Mouse (Mus musculus) liver, adult 2 months (tissue): ENCODE results near the gene Col25a1. TPM values are rescaled to one million over a fixed set of nuclear protein-coding genes. Genes with fewer than 3 reads are reported as not detected.

ENCODE experiments used
- DNase-seq: peaks from one replicate; pipeline ENCODE4 v3.0.0-alpha.2; 2011; ENCODE audit warnings: low read depth, low spot score; ENCODE audit errors: extremely low read depth
- H3K27ac ChIP-seq: fragments of 200-500 bp; replicated peaks from 2 replicates; pipeline ENCODE4 v1.5.1; 2012; ENCODE audit warnings: low read depth, mild to moderate bottlenecking, control low read depth, inconsistent platforms, low read length; ENCODE audit not compliant: insufficient read depth
- H3K27me3 ChIP-seq: fragments of 200-500 bp; 2 replicates; pipeline ENCODE4 v1.6.1; 2012; ENCODE audit warnings: mild to moderate bottlenecking, moderate library complexity, low read length, inconsistent platforms; ENCODE audit not compliant: control insufficient read depth, insufficient read depth
- H3K36me3 ChIP-seq: fragments of 200-500 bp; 2 replicates; pipeline ENCODE4 v1.6.1; 2012; ENCODE audit warnings: low read length, inconsistent platforms; ENCODE audit not compliant: control insufficient read depth, insufficient read depth
- H3K4me1 ChIP-seq: fragments of 200-500 bp; 2 replicates; pipeline ENCODE4 v1.6.1; 2011; ENCODE audit warnings: low read length; ENCODE audit not compliant: control insufficient read depth, insufficient read depth
- H3K4me3 ChIP-seq: fragments of 200-500 bp; 2 replicates; pipeline ENCODE4 v1.5.1; 2011; ENCODE audit warnings: low read depth, mild to moderate bottlenecking, control low read depth, low read length, moderate library complexity; ENCODE audit not compliant: insufficient read depth
- H3K79me2 ChIP-seq: fragments of 200-500 bp; 2 replicates; pipeline ENCODE4 v1.6.1; 2012; ENCODE audit warnings: inconsistent platforms, mild to moderate bottlenecking, low read length, moderate library complexity; ENCODE audit not compliant: control insufficient read depth, insufficient read depth
- H3K9ac ChIP-seq: fragments of 200-500 bp; 2 replicates; pipeline ENCODE4 v1.6.1; 2012; ENCODE audit warnings: low read depth, mild to moderate bottlenecking, control low read depth, inconsistent platforms, low read length
- CTCF ChIP-seq: fragments of 200-500 bp; IDR thresholded peaks from 2 replicates; pipeline ENCODE4 v1.5.1; 2011; ENCODE audit warnings: low read depth, low read length, control low read depth
- POLR2A ChIP-seq: fragments of 200-500 bp; IDR thresholded peaks from 2 replicates; pipeline ENCODE4 v1.6.1; 2011; ENCODE audit warnings: low read length, control low read depth; ENCODE audit not compliant: insufficient read depth; ENCODE audit errors: extremely low read depth
- WGBS: fragments of 180-500 bp; shearing (Covaris S2); methylation state at CpG from one replicate; pipeline ENCODE4 v1.1.7; 2018; 5-methylcytosine and 5-hydroxymethylcytosine counted together
- polyA plus RNA-seq: library from polyadenylated mRNA; depleted of rRNA; stranded (reverse); fragments of >200 nt; gene quantifications from 2 replicates; pipeline ENCODE4 v1.2.3, GENCODE M21; 2012
- total RNA-seq: library from RNA; depleted of rRNA; stranded (reverse); fragments of >200 nt; gene quantifications from 2 replicates; pipeline ENCODE4 v1.2.3, GENCODE M21; 2014

The Col25a1 gene
- total and polyA plus RNA-seq, 2 experiments, result 0.05 to 0.09 TPM

DNA sequence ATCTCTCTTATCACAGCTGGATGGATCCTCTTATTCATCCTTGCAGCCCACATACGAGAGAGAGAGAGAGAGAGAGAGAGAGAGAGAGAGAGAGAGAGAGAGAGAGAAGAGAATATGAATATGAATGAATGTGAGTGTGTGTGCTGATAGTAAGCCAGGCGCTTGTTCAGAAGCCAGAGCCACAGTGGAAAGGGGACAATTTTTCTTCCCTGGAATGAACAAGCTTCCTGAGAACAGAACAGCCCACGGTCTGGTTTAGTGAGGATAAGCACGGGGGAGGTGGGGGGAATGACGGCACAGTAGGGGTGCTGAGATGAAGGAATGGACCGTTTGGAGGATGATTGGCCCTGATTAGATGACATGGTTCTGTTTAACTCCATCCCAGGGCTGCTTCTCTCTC is 218.9 kb downstream of the Col25a1 start:
- Histone ChIP-seq H3K4me3 (no peak overlapping the region), H3K4me1 (no peaks in the 10 kb centered on the region), H3K36me3 (no peaks in the 10 kb centered on the region), H3K9ac (no peak overlapping the region), H3K79me2 (no peaks in the 10 kb centered on the region), H3K27ac (no peak overlapping the region), H3K27me3 (no peaks in the 10 kb centered on the region)
- 72% methylated on average over 6 of the region's 6 CpGs for whole genome bisulfite sequencing
- DNase-seq, result no peak
- TF ChIP-seq CTCF, result no peak
- no peak for TF ChIP-seq POLR2A

GRCm38 (mm10) chr3:130354399-130355039 is 223.2 kb downstream of the Col25a1 start:
- H3K27me3 ChIP-seq, result no peaks in the 10 kb centered on the region
- H3K9ac ChIP-seq, result no peak overlapping the region
- H3K27ac ChIP-seq, result no peak overlapping the region
- H3K4me3 ChIP-seq, result no peak overlapping the region
- H3K36me3 ChIP-seq, result no peaks in the 10 kb centered on the region
- no peaks in the 10 kb centered on the region for H3K4me1 ChIP-seq
- H3K79me2 ChIP-seq, result no peaks in the 10 kb centered on the region
- WGBS, result 85% methylated on average over 4 of the region's 4 CpGs
- DNase-seq, result no peak
- no peak for TF ChIP-seq CTCF

DNA sequence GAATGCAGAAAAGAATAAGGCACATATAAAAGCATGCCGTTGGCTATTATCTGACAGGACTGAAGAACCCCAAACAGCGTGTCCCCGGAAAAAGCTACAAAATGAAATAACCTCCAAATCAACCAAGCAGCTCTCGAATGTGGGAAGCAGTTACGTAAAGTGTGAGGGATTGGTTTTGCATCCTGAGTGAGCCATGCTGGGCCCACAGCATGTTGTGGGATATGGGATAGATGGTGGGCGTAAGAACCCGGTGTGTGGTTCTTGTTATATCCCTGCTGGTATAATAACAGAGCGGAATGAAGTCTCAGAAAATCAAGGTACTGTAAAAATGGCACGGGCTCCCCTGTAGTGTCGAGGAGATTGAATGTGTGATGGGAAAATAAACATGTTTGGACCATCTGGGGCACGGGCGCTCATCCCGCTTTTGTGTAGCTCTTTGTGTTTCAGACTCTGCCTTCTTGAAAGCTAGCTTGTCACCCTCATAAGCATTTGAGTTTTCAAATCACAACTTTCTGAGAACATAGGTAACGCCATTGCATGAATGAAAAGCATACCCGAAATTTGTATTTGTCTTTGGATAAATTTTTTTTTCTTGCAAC is 225.4 kb downstream of the Col25a1 start:
- no peaks in the 10 kb centered on the region for H3K79me2 ChIP-seq
- no peaks in the 10 kb centered on the region for H3K27me3 ChIP-seq
- H3K27ac ChIP-seq, result no peak overlapping the region
- no peaks in the 10 kb centered on the region for H3K36me3 ChIP-seq
- TF ChIP-seq POLR2A, result no peak
- TF ChIP-seq CTCF, result no peak
- no peak overlapping the region for H3K4me3 ChIP-seq
- 92% methylated on average over 15 of the region's 15 CpGs for WGBS
- no peak for DNase-seq
- no peak overlapping the region for H3K9ac ChIP-seq
- H3K4me1 ChIP-seq, result no peaks in the 10 kb centered on the region

DNA sequence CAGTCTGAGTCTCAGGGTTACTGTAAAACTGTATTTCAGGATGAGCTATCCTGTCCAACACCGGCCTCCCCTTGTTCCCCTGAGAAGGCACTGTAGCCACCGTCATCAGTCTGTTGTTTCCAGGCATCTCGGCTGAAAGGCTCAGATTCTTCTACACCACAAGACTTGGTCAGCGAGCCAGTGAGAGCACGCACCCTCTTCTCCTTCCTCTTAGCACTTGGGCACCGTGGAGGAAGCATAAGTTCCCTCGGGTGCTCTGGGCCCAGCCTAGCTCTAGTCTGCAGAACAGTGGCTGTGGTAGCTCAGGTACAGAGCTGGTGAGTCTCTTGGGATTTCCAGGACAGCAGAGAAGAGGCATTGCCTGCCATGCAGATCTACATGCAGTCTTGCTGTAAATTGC is 229.5 kb downstream of the Col25a1 start:
- WGBS, result 88% methylated on average over 7 of the region's 7 CpGs
- Histone ChIP-seq H3K9ac (no peak overlapping the region), H3K27me3 (no peaks in the 10 kb centered on the region), H3K4me3 (no peak overlapping the region), H3K27ac (no peak overlapping the region), H3K36me3 (no peaks in the 10 kb centered on the region), H3K4me1 (no peaks in the 10 kb centered on the region), H3K79me2 (no peaks in the 10 kb centered on the region)
- TF ChIP-seq CTCF, result no peak
- no peak for TF ChIP-seq POLR2A
- no peak for DNase-seq

DNA sequence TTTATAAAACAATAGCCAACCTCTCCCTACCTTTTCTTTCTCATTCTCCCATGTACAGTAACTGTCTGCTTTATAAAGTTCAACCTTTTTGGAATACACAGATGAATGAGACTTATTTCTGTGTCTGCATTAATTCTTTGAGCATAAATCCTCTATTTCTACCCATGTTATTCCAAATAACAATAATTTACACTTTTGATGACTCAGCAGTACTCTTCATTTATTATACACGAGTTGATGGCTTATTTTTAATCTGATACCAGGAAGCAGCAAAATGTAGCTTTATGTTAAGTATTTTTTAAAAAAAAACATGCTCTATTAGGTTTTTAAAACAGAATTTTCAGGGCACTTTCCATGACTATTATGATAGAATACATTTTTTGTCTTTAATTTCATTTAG is 230.6 kb downstream of the Col25a1 start:
- no peaks in the 10 kb centered on the region for H3K4me1 ChIP-seq
- no peak for DNase-seq
- H3K4me3 ChIP-seq, result no peak overlapping the region
- no peak overlapping the region for H3K27ac ChIP-seq
- TF ChIP-seq CTCF (no peak), POLR2A (no peak)
- no peaks in the 10 kb centered on the region for H3K27me3 ChIP-seq
- WGBS, result 43% methylated on average over 1 of the region's 1 CpGs
- no peak overlapping the region for H3K9ac ChIP-seq
- no peaks in the 10 kb centered on the region for H3K79me2 ChIP-seq
- H3K36me3 ChIP-seq, result no peaks in the 10 kb centered on the region

DNA sequence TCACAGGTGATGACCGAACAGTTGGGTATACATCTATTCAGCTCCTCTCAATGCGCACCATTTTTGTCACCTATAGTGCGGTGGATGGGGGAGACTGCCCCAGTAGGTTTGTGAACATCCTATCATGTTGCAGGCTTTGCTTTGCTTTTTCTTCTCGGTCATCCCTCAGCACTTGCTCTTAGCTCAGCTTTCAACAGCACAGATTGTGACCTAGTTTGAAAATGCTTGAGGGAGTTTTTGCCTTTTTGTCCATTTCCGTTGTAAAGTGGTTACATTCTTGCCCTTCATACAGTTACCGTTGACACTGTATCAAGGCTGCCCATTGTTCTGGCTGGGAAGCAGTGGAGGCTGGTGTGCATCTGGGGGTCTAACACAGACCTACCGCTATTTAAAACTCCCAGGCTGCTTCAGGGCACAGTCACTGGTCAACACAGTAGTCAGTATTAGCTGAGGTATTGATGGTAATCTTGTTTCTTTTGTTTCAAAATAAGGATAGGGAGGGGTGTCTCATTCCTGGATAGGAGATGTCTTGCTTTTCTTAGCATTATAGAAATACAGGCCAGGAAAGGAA is 231.6 kb downstream of the Col25a1 start:
- Histone ChIP-seq H3K27me3 (no peaks in the 10 kb centered on the region), H3K36me3 (no peaks in the 10 kb centered on the region), H3K9ac (no peak overlapping the region), H3K4me1 (no peaks in the 10 kb centered on the region), H3K27ac (no peak overlapping the region), H3K79me2 (no peaks in the 10 kb centered on the region), H3K4me3 (no peak overlapping the region)
- TF ChIP-seq POLR2A (no peak), CTCF (no peak)
- WGBS, result 90% methylated on average over 7 of the region's 7 CpGs
- DNase-seq, result no peak
